Mouse (Mus musculus): ENCODE results near the gene Klf7.

The Klf7 gene

DNA sequence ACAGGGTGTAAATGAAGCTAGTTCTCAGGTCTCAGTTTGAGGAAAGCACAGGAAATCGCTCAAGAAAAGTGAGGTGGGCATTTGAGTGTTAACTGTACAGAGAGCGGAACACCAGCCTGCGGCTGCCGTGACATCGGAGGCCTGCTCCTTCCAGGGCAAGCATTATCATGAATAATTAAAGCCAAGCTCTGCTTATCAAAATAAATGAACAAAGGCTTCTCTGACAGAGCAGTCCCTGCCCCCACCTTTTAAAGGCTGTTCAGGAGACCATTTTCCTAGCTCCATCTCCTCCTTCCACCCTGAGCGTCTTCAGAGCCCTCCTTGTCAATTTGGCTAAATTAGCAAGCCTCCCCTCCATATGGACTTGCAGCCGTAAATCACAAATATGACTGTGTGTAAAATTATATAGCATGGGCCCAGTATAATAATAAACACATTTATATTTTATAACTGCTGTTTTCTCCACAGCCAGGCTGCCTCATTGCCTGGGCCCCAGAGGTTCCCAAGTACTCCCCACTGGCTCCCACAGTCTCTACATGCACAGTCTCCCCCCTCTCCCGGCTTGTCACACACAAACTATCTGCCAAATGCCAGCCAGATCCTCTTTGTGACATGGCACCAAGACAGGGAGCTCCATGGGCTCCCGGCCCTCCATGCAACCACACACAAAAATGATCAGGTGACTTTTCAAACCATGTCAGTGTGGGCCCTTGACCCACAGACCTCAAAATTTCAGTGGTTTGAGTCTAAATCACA is 61.2 kb downstream of the Klf7 start:
- no peak for DNase-seq

DNA sequence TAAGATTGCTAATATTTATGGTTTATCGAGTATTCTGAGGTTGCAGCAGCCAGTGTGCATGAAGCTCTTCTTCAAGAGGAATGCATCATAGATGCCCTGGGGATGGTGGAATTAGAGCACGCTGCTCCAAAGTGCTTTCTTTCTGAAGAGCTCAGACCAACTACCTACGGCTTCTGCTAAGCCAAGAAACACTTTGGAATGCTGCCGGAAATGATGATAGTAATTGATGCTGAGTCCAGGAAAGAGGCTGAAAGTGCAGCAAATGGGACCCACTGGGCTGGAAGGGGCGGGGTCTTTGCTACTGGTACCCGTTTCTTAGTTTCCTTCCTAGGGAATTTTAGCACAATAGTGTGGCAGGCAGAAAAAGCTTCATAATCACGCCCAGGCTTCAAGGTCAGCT is 62.0 kb downstream of the Klf7 start:
- DNase-seq: no peak

GRCm38 (mm10) chr1:64056541-64056940 is 65.5 kb downstream of the Klf7 start:
- no peak for DNase-seq

DNA sequence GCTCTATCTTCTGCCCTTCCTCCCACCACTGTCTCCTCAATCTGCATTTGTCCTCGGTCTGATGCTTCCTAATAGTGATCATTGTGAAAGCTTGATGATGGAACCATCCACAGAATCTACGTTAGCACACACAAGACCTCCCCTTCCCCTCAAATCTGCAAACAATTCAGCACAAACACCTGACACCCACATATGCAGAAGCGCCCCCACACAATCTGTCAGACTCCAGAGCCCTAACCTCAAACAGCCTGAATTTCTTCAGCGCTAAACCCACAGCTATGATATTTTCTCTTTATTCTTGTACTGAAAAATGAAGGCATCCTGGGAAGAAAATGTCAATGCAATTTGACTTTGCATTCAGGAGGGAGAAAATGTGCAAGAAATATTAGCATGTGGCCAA is 66.1 kb downstream of the Klf7 start:
- peak; percentile 69 for DNase-seq

GRCm38 (mm10) chr1:64055210-64055609 is 66.9 kb downstream of the Klf7 start:
- DNase-seq: no peak

GRCm38 (mm10) chr1:64052069-64052750 is 69.9 kb downstream of the Klf7 start:
- no peak for DNase-seq

DNA sequence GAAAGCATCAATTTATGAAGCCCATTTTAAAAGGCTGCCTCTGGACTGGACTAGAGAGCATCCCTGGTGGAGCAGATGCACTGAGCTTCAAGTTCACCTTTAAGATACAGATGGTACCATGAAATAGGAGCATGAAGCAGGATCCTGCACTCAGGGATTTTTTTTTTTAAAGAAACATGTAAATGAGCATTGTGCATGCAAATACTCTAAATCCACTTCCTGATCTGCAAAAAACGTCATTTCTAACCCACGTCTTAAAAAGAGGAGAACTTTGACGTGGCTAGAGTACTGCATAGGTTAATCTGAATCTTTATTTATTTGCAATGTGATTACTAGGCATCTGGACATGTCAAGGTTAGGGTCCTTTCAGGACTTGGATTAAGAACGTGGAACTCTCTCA is 73.5 kb downstream of the Klf7 start:
- no peak for DNase-seq

DNA sequence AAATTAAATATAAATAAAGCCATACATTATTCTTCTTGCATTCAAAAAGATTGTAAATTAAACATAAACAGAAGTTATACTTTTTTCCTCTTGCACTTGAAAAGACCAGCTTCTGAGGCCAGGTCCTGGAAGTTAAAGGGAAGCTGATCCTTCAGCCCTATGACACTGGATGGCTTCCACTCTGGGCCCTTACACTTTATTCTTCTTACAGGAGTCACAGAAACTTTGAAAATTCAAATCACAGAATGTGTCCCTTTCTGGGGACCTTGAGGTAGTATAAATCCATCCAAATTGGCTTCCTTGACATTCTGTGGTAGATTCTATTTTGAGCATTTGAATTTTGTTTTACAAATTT is 75.3 kb downstream of the Klf7 start:
- no peak for DNase-seq

DNA sequence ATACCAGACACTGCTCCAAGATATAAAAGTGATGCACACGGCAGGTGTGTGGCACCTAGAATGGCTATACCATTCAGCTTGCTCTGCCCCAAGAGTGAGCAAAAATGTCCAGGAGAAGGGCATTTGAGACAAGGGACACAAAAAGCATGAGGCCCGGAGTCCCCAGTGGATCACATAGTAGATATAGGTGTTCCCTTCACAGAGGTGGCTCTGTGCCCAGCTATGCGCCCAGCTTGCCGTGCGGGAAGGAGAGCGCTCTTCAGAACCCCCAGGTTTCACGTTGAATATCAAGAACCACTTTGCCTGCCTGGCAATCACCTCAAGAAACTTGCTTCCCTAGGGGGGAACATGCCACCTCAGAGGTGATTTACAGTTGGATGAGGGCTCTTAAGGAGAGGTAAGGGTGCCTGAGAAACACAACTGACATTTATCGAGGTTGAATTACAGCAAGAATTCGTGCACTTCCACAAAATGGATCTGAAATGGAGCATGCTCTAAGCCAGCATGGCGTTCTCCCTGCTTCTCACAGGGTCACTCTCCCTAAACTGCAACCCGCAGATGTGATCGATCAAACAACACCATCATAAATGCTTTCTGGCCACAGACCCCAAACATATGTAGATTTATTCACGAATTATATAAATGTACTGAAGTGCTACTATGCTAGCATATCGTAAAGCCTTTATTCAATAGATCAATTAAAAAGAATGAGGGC is 75.8 kb downstream of the Klf7 start:
- no peak for DNase-seq

DNA sequence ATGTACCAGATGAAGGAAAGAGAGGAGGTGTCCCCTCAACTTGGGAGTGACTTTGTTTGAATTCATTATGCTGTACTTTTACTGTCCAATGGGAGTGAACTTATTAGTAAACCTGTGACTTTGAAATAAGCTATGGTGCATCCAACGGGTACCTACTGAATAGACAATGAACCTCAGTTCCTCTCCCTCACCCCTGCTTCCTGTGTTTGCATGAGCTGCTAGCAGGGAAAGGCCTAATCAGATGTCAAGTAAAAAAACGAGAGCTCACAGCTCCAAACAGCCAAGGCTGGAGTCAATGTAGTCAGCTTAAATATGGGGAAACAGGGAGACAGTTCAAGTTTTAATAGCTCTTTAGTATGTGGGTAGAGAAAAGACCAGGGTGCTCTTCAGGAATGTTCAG is 77.5 kb downstream of the Klf7 start:
- DNase-seq: no peak

GRCm38 (mm10) chr1:64040831-64041383 is 81.2 kb downstream of the Klf7 start:
- no peak for DNase-seq

DNA sequence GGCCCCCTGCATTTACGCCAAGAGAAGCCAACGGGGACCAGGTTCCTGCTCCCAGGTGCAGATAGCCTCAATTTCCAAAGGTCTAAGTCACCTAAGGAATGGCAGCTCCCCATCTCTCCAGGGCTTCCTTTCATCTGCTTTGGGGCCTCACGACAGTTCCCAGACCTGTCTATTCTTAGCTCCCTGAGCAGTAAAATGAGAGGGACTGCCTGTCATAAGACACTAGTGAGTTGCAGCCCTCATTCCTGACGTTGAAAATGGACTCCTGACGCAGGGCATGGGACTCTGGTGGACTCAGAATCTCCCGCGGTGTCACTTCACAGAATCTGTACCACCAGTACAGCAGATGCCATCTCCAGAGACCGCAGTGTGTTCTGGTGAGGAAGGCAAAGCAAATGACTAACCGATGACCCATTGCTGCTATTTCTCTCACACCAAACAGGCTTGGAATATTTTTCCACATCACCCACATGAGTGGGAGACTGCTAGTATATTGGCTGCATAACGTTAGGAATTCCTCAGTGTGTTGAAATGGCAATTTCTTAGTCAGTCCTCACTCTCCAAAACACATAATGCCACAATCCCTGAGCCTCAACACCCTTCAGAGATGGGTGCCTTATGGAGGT is 81.9 kb downstream of the Klf7 start:
- DNase-seq: no peak

GRCm38 (mm10) chr1:64038343-64038742 is 83.7 kb downstream of the Klf7 start:
- DNase-seq: no peak

DNA sequence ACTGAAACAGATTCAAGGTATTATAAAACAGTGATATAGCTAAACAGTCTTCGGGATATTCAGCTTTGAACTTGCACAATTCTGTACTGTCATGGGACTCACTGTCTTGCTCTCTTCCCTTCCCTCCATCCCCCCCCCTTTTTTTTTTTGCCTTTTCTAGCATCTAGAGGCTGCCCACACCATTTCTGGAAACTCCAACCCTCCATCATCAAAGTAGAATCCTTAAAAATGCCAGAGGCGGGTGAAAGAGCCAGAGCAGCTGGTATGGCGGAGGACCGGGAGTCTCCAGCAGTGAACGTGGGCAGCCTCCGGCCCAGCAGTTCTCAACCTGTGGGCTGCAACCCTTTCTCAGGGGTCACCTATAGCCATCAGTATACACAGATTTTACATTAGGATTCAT is 84.3 kb downstream of the Klf7 start:
- DNase-seq: no peak

DNA sequence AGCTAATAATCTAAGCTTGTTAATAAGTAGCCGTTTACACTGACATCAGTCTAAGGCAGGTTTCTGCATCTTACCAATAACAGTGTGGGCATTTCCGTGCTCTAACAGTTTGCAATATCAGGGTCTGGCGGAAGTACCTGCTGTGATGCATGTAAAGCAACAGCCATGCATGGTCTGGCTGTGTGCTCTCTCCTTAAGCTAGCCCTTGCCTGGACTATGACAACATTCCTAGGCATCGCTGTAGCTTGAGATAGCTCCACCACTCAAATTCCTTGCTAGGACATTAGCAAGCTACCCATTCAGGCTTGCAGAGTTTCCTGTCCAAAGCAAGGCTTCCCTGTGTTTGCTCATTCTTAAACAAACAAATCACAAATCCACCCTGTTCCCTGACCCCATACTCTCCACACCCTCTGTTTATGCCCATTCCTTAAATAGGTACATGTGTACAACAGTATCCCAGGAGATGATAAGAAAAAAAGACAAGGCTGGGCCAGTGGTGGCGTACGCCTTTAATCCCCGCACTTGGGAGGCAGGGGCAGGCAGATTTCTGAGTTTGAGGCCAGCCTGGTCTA is 85.1 kb downstream of the Klf7 start:
- no peak for DNase-seq

GRCm38 (mm10) chr1:64035804-64036203 is 86.3 kb downstream of the Klf7 start:
- DNase-seq: no peak

GRCm38 (mm10) chr1:64035087-64035791 is 86.8 kb downstream of the Klf7 start:
- no peak for DNase-seq

GRCm38 (mm10) chr1:64032502-64033231 is 89.4 kb downstream of the Klf7 start:
- peak; percentile 67 for DNase-seq

DNA sequence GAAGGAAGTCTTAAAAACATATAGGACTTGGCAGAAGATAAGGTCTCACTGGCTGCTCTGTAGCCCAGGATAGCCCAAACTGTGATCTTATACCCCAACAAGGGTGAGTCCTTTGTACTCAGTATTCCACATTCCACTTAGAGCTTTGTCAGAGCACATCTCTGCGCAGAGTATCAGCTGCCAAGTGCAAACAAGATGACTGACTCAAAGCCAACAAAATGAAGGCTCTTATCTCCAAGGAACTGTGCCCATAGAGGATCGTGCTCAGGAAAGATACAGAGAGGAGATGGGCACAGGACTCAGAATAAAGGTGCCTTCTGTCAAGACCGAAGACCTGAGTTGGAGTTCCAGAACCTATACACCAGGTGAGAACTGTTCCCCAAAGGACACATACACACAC is 100.1 kb downstream of the Klf7 start:
- DNase-seq: no peak

- peak; percentile 81 for DNase-seq
These were observed 101.1 kb downstream of the Klf7 start for GRCm38 (mm10) chr1:64020672-64021635.
